Mouse (Mus musculus): ENCODE data around the gene Pias1. TPM values are rescaled to one million over a fixed set of nuclear protein-coding genes. Genes with fewer than 3 reads are reported as not detected.

The Pias1 gene
- total RNA-seq, 1 experiment from 2014 or later: 84.1 TPM

GRCm38 (mm10) chr9:62952713-62953112 lies 35.0 kb downstream of the Pias1 start:
- ATAC-seq (ENCODE audit: extremely low read depth, insufficient number of reproducible peaks, low FRiP score, poor library complexity, severe bottlenecking): no peak

- no peak for ATAC-seq (ENCODE audit: extremely low read depth, insufficient number of reproducible peaks, low FRiP score, poor library complexity, severe bottlenecking)
Observed at GRCm38 (mm10) chr9:62945346-62945745, 42.4 kb downstream of the Pias1 start.

GRCm38 (mm10) chr9:62944063-62944462 lies 43.7 kb downstream of the Pias1 start:
- ATAC-seq (ENCODE audit: extremely low read depth, insufficient number of reproducible peaks, low FRiP score, poor library complexity, severe bottlenecking): no peak

GRCm38 (mm10) chr9:62940966-62941365 lies 46.8 kb downstream of the Pias1 start:
- no peak for ATAC-seq (ENCODE audit: extremely low read depth, insufficient number of reproducible peaks, low FRiP score, poor library complexity, severe bottlenecking)

GRCm38 (mm10) chr9:62935854-62936253 lies 51.9 kb downstream of the Pias1 start:
- ATAC-seq (ENCODE audit: extremely low read depth, insufficient number of reproducible peaks, low FRiP score, poor library complexity, severe bottlenecking): no peak

GRCm38 (mm10) chr9:62934700-62935400 lies 52.9 kb downstream of the Pias1 start:
- no peak for ATAC-seq (ENCODE audit: extremely low read depth, insufficient number of reproducible peaks, low FRiP score, poor library complexity, severe bottlenecking)

- no peak for ATAC-seq (ENCODE audit: extremely low read depth, insufficient number of reproducible peaks, low FRiP score, poor library complexity, severe bottlenecking)
Observed at GRCm38 (mm10) chr9:62932575-62933339, 55.0 kb downstream of the Pias1 start.

- ATAC-seq (ENCODE audit: extremely low read depth, insufficient number of reproducible peaks, low FRiP score, poor library complexity, severe bottlenecking): no peak
Observed at GRCm38 (mm10) chr9:62924886-62925610, 62.7 kb downstream of the Pias1 start.

GRCm38 (mm10) chr9:62920877-62921276 lies 66.8 kb downstream of the Pias1 start:
- no peak for ATAC-seq (ENCODE audit: extremely low read depth, insufficient number of reproducible peaks, low FRiP score, poor library complexity, severe bottlenecking)

GRCm38 (mm10) chr9:62917059-62917458 lies 70.7 kb downstream of the Pias1 start:
- ATAC-seq (ENCODE audit: extremely low read depth, insufficient number of reproducible peaks, low FRiP score, poor library complexity, severe bottlenecking): no peak

GRCm38 (mm10) chr9:62913390-62914069 lies 74.2 kb downstream of the Pias1 start:
- no peak for ATAC-seq (ENCODE audit: extremely low read depth, insufficient number of reproducible peaks, low FRiP score, poor library complexity, severe bottlenecking)

GRCm38 (mm10) chr9:62905039-62905438 lies 82.7 kb downstream of the Pias1 start:
- no peak for ATAC-seq (ENCODE audit: extremely low read depth, insufficient number of reproducible peaks, low FRiP score, poor library complexity, severe bottlenecking)

GRCm38 (mm10) chr9:62903841-62904240 lies 83.9 kb downstream of the Pias1 start:
- ATAC-seq (ENCODE audit: extremely low read depth, insufficient number of reproducible peaks, low FRiP score, poor library complexity, severe bottlenecking): no peak

GRCm38 (mm10) chr9:62901736-62902135 lies 86.0 kb downstream of the Pias1 start:
- ATAC-seq (ENCODE audit: extremely low read depth, insufficient number of reproducible peaks, low FRiP score, poor library complexity, severe bottlenecking): no peak

GRCm38 (mm10) chr9:62894486-62894885 lies 93.2 kb downstream of the Pias1 start:
- no peak for ATAC-seq (ENCODE audit: extremely low read depth, insufficient number of reproducible peaks, low FRiP score, poor library complexity, severe bottlenecking)

GRCm38 (mm10) chr9:62881871-62882270 lies 105.9 kb downstream of the Pias1 start:
- no peak for ATAC-seq (ENCODE audit: extremely low read depth, insufficient number of reproducible peaks, low FRiP score, poor library complexity, severe bottlenecking)

- no peak for ATAC-seq (ENCODE audit: extremely low read depth, insufficient number of reproducible peaks, low FRiP score, poor library complexity, severe bottlenecking)
Observed at GRCm38 (mm10) chr9:62877825-62878224, 109.9 kb downstream of the Pias1 start.

- no peak for ATAC-seq (ENCODE audit: extremely low read depth, insufficient number of reproducible peaks, low FRiP score, poor library complexity, severe bottlenecking)
Observed at GRCm38 (mm10) chr9:62876966-62877616, 110.6 kb downstream of the Pias1 start.

- no peak for ATAC-seq (ENCODE audit: extremely low read depth, insufficient number of reproducible peaks, low FRiP score, poor library complexity, severe bottlenecking)
Observed at GRCm38 (mm10) chr9:62870728-62871127, 117.0 kb downstream of the Pias1 start.

Data from neutrophil, adult 5-6 weeks (primary cell).